Mouse (Mus musculus) bone marrow, adult 2 months (tissue): ENCODE results near the gene Snx11.
"Not testable (repeated sequence)": the region's sequence is repeated elsewhere in the genome, so short reads cannot be mapped to it uniquely, and the experiment has no call there.

Experiments used
- CTCF ChIP-seq: fragments of 200-500 bp; IDR thresholded peaks from 2 replicates; pipeline ENCODE4 v1.5.1; 2011; ENCODE audit warnings: low read length, control low read depth; ENCODE audit not compliant: control insufficient read depth, insufficient read depth
- POLR2A ChIP-seq: fragments of 200-500 bp; IDR thresholded peaks from 2 replicates; pipeline ENCODE4 v1.6.1; 2011; ENCODE audit warnings: low read depth, mild to moderate bottlenecking, control low read depth, low read length, borderline replicate concordance; ENCODE audit not compliant: control insufficient read depth

- not testable (repeated sequence) for TF ChIP-seq POLR2A, CTCF
Measured at GRCm38 (mm10) chr11:96778061-96778627, 785 bp upstream of the Snx11 start.
